Mouse (Mus musculus) heart, postnatal 0 days (tissue): ENCODE data around the gene Srd5a2.

ENCODE experiments used
- CTCF ChIP-seq: IDR thresholded peaks from 2 replicates; pipeline ENCODE4 v1.5.1; 2016; ENCODE audit warnings: antibody characterized with exemption, control low read depth, low read depth
- EP300 ChIP-seq: IDR thresholded peaks from 2 replicates; pipeline ENCODE4 v1.6.1; 2016; ENCODE audit warnings: antibody characterized with exemption, low read depth

GRCm38 (mm10) chr17:74083370-74083769, 35.7 kb upstream of the Srd5a2 start:
- no peak for TF ChIP-seq CTCF
- no peak for TF ChIP-seq EP300
